Mouse (Mus musculus) ES-Bruce4 (cell line): ENCODE measurements around the gene Ddx47. TPM values are rescaled to one million over a fixed set of nuclear protein-coding genes. Genes with fewer than 3 reads are reported as not detected.

Experiments used
- H3K27ac ChIP-seq: 2 replicates; pipeline ENCODE4 v1.5.1; 2012; ENCODE audit warnings: low read length, inconsistent platforms; ENCODE audit not compliant: insufficient read depth
- H3K27me3 ChIP-seq: 2 replicates; pipeline ENCODE4 v1.6.1; 2012; ENCODE audit warnings: mild to moderate bottlenecking, low read length, inconsistent platforms; ENCODE audit not compliant: control insufficient read depth, poor library complexity, insufficient read depth, severe bottlenecking
- H3K36me3 ChIP-seq: 2 replicates; pipeline ENCODE4 v1.6.1; 2012; ENCODE audit warnings: inconsistent platforms, mild to moderate bottlenecking, low read length, moderate library complexity; ENCODE audit not compliant: control insufficient read depth, poor library complexity, insufficient read depth, severe bottlenecking
- H3K4me1 ChIP-seq: one replicate; pipeline ENCODE4 v1.8.1; 2011; ENCODE audit warnings: low read length; ENCODE audit not compliant: control insufficient read depth, insufficient read depth
- H3K4me3 ChIP-seq: 2 replicates; pipeline ENCODE4 v1.5.1; 2011; ENCODE audit warnings: low read depth, mild to moderate bottlenecking, low read length
- H3K9ac ChIP-seq: 2 replicates; pipeline ENCODE4 v1.6.1; 2012; ENCODE audit warnings: low read depth, mild to moderate bottlenecking, inconsistent platforms; ENCODE audit not compliant: poor library complexity, severe bottlenecking
- H3K9me3 ChIP-seq: replicated peaks from 2 replicates; pipeline ENCODE4 v1.6.1; 2012; ENCODE audit warnings: mild to moderate bottlenecking, low read length, inconsistent platforms; ENCODE audit not compliant: control insufficient read depth, poor library complexity, insufficient read depth, severe bottlenecking
- CTCF ChIP-seq: IDR thresholded peaks from one replicate; pipeline ENCODE4 v1.8.1; 2011; ENCODE audit warnings: low read depth, low read length
- EP300 ChIP-seq: IDR thresholded peaks from 2 replicates; pipeline ENCODE4 v1.6.1; 2011; ENCODE audit warnings: low read depth, low read length; ENCODE audit not compliant: insufficient read depth
- POLR2A ChIP-seq: IDR thresholded peaks from one replicate; pipeline ENCODE4 v1.8.1; 2011; ENCODE audit warnings: low read length; ENCODE audit not compliant: insufficient read depth
- polyA plus RNA-seq: library from polyadenylated mRNA; stranded (reverse); fragments of >200 nt; gene quantifications from 2 replicates; pipeline ENCODE4 v1.2.4, GENCODE M21; 2011; ENCODE audit warnings: low read depth; ENCODE audit not compliant: missing spikeins, insufficient read depth, insufficient read length

Gene Ddx47
- polyA plus RNA-seq, 1 experiment: 114 TPM

DNA sequence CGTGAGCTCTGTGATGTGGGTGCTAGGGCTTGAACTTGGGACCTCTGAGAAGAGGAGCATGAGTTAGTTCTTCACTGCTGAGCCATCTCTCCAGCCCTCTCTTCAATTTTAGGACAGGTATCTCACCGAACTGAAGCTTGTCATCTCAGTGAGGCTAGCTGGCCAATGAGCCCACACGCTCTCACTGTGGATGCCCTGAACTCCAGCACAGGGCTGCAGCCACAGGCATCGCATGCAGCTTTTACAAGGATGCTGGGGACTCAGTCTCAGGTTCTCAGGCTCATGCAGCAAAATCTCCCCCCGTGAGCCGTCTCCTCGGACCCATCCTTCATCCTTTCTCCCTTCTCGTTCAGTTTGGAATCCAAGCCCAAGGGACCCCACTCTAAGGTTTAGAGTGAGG, 13.3 kb upstream of the Ddx47 start:
- no peaks in the 10 kb centered on the region for H3K9me3 ChIP-seq
- no peaks in the 10 kb centered on the region for H3K36me3 ChIP-seq
- no peak for TF ChIP-seq POLR2A
- TF ChIP-seq CTCF: no peak
- TF ChIP-seq EP300: no peak
- H3K27me3 ChIP-seq: 0 out of 2 replicates have a peak, but pooled peaks cover 3% of the 10 kb centered on the region
- no peaks in the 10 kb centered on the region for H3K4me1 ChIP-seq
- no peak overlapping the region for H3K27ac ChIP-seq
- H3K4me3 ChIP-seq: no peak overlapping the region
- no peak overlapping the region for H3K9ac ChIP-seq

GRCm38 (mm10) chr6:134998781-134999180, 12.6 kb upstream of the Ddx47 start:
- Histone ChIP-seq H3K27me3 (0 out of 2 replicates have a peak, but pooled peaks cover 3% of the 10 kb centered on the region), H3K27ac (no peak overlapping the region), H3K9me3 (no peaks in the 10 kb centered on the region), H3K36me3 (no peaks in the 10 kb centered on the region), H3K4me3 (no peak overlapping the region), H3K4me1 (no peaks in the 10 kb centered on the region), H3K9ac (no peak overlapping the region)
- no peak for TF ChIP-seq CTCF
- TF ChIP-seq POLR2A: no peak
- TF ChIP-seq EP300: no peak

GRCm38 (mm10) chr6:135000272-135000671, 11.1 kb upstream of the Ddx47 start:
- TF ChIP-seq EP300: no peak
- no peak for TF ChIP-seq CTCF
- TF ChIP-seq POLR2A: no peak
- H3K4me1 ChIP-seq: no peaks in the 10 kb centered on the region
- no peaks in the 10 kb centered on the region for H3K36me3 ChIP-seq
- H3K9ac ChIP-seq: no peak overlapping the region
- H3K4me3 ChIP-seq: no peak overlapping the region
- 0 out of 2 replicates have a peak, but pooled peaks cover 3% of the 10 kb centered on the region for H3K27me3 ChIP-seq
- no peaks in the 10 kb centered on the region for H3K9me3 ChIP-seq
- no peak overlapping the region for H3K27ac ChIP-seq

- no peaks in the 10 kb centered on the region for H3K9me3 ChIP-seq
- H3K9ac ChIP-seq: no peak overlapping the region
- no peaks in the 10 kb centered on the region for H3K36me3 ChIP-seq
- no peak overlapping the region for H3K27ac ChIP-seq
- TF ChIP-seq CTCF (no peak), EP300 (no peak), POLR2A (no peak)
- H3K27me3 ChIP-seq: 0 out of 2 replicates have a peak, but pooled peaks cover 3% of the 10 kb centered on the region
- H3K4me3 ChIP-seq: no peak overlapping the region
- H3K4me1 ChIP-seq: no peaks in the 10 kb centered on the region
These were observed 9.4 kb upstream of the Ddx47 start for GRCm38 (mm10) chr6:135001991-135002390.

- no peaks in the 10 kb centered on the region for H3K27me3 ChIP-seq
- H3K9me3 ChIP-seq: no peaks in the 10 kb centered on the region
- TF ChIP-seq CTCF: no peak
- TF ChIP-seq POLR2A: no peak
- H3K9ac ChIP-seq: no peak overlapping the region
- H3K4me3 ChIP-seq: no peak overlapping the region
- H3K4me1 ChIP-seq: no peaks in the 10 kb centered on the region
- no peaks in the 10 kb centered on the region for H3K36me3 ChIP-seq
- no peak overlapping the region for H3K27ac ChIP-seq
These were observed 5.0 kb upstream of the Ddx47 start for GRCm38 (mm10) chr6:135006372-135006771.

DNA sequence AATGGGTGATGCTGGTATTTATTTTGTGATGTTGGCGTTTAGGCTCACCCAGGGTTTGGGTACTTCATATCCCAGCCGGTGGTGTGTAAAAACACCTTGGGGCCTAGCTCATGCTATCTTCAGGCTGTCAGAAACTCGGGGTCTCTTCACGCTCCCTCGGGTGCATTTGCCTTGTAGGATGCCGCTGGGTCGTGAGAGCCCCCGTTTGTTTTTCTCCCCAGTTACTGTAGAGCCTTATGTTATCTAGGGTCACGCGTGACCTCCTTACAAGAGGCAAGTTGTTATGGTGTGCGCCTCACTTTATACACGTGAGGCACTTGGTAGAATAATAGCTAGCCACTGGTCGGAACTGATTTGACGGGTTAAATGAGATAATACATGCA, 313 bp downstream of the Ddx47 start:
- H3K4me3 ChIP-seq: peak overlapping the region; percentile 89
- no peaks in the 10 kb centered on the region for H3K4me1 ChIP-seq
- H3K27ac ChIP-seq: no peak overlapping the region

More for the DNA sequence above, 313 bp downstream of the Ddx47 start:
- peaks cover 29% of the 10 kb centered on the region for H3K36me3 ChIP-seq
- no peaks in the 10 kb centered on the region for H3K9me3 ChIP-seq
- no peak for TF ChIP-seq CTCF
- no peak for TF ChIP-seq EP300
- TF ChIP-seq POLR2A: no peak
- H3K9ac ChIP-seq: peak overlapping the region; percentile 84
- H3K27me3 ChIP-seq: no peaks in the 10 kb centered on the region
